Mouse (Mus musculus): Measurements from ENCODE around the gene Naa16.
"Not testable (repeated sequence)": the region's sequence is repeated elsewhere in the genome, so short reads cannot be mapped to it uniquely, and the experiment has no call there.

The Naa16 gene

GRCm38 (mm10) chr14:79390265-79390926, at the start of gene Naa16:
Gene Naa16, minus strand, starts transcription at chr14:79390778.
- DNase-seq (ENCODE audit: low read depth, low spot score): peak; percentile 94

DNA sequence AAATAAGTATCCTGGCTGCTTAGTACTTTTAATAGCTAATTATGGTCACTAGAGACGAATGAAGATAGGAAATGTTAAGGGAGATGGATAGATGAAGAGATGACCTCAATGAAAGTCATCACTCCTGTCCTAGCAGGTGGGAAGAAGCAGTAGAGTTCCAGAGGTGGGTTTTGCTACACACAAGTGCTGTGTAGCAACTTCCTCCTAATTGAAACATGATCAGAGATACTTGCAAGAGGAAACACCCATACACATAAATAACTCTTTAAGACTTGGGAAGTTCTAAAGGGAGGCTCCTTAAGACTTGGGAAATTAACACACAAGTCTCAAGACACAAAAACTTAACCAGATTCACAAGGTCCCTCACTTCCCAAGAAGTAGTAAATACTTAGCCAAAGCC, 43.5 kb upstream of the Naa16 start:
- DNase-seq (ENCODE audit: low read depth, low spot score): no peak

- DNase-seq (ENCODE audit: low read depth, low spot score): not testable (repeated sequence)
Observed at GRCm38 (mm10) chr14:79426730-79427365, 36.3 kb upstream of the Naa16 start.

DNA sequence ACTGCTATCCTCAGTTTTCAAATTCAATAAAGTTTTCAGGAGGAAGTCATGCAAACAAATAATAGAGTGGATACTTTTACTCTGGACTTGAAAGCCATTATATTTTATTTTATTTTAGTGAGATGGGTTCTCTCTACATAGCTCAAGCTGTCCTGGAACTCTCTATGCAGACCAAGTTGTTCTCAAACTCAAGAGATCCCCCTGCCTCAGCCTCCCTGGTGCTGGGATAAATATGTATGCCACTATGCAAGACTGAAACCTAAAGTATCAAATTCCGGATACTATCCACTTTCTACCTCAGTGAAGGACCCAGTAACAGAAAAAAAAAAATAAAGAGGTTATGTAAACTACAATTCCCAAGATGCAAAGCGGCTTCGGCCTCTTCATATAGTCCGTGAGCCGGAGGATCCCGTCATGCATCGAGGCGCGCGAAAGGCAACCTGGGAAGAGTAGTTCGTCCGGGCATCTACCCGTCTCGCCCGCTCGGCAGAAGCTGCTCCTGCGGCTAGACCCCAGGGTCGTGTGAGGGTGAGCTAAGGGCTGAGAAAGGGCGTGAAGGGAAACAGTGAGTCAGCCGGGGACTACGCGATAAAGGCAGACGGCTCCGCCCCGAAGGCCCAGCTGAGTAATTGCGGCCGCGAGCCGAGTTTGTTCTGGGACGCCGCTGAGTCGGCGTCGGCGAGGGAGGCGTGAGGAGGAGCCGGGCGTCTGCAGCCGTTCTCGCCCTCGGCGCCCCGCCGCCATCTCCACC, 35.6 kb upstream of the Naa16 start, which contains the start of gene Kbtbd7:
Gene Kbtbd7, plus strand, starts transcription at position 533 of the 751 bp plus-strand sequence.
- DNase-seq (ENCODE audit: low read depth, low spot score): peak; percentile 93

GRCm38 (mm10) chr14:79420083-79420685, 29.6 kb upstream of the Naa16 start:
- no peak for DNase-seq (ENCODE audit: low read depth, low spot score)

DNA sequence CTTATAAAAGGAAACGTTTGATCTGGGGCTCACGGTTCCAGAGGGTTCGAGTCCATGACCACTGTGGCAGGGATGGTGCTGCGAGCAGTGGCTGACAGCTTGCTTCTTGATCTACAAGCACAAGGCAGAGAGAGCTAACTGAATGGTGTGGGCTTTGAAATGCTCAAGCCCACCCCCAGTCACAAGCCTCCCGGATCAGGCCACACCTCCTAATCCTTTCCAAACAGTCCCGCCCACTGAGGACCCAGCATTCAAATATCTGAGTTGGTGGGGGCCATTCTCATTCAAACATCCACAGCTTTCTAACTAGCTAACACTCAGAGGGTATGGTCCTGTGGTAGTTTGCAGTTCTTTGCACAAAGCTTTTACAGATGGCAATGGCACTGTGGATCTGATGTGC, 22.5 kb upstream of the Naa16 start:
- DNase-seq (ENCODE audit: low read depth, low spot score): no peak

DNA sequence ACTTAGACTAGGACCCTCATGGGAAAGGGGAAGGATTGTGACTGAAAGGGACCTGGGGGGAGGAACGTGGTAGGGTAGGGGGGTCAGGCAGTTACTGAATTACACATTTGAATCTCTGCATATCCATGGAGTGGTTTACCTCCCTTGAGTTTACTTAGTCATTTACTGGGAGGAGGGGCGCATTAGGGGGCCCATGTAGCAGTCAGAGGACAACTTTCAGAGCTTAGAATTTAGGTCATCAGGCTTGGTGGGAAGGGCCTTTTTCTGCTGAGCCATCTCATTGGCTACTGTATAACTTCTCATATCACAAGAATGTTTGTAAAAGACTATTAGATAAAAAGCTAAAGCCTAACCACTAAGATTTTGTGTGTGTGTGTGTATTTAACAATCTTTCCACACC, 20.1 kb upstream of the Naa16 start:
- no peak for DNase-seq (ENCODE audit: low read depth, low spot score)

- DNase-seq (ENCODE audit: low read depth, low spot score): no peak
Observed at GRCm38 (mm10) chr14:79409278-79409830, 18.8 kb upstream of the Naa16 start.

DNA sequence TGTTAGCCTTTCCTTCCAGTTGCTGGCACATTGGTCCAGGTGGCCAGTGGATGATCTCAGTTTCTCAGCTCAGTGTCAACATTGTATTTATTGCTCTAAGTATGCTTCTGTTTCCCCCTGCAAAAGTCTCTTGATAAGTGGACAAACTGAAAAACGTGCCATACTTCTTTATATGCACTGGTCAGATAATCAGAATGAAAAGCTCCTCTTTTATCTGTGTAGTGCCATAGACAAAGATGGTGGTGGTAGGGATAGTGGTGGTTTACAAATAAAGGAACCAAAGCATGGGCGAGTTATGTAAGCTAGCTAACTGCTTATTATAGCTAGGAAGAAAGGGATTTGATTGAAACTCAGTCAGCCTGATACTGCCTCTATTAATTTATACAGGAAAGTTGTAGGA, 17.1 kb upstream of the Naa16 start:
- DNase-seq (ENCODE audit: low read depth, low spot score): no peak

DNA sequence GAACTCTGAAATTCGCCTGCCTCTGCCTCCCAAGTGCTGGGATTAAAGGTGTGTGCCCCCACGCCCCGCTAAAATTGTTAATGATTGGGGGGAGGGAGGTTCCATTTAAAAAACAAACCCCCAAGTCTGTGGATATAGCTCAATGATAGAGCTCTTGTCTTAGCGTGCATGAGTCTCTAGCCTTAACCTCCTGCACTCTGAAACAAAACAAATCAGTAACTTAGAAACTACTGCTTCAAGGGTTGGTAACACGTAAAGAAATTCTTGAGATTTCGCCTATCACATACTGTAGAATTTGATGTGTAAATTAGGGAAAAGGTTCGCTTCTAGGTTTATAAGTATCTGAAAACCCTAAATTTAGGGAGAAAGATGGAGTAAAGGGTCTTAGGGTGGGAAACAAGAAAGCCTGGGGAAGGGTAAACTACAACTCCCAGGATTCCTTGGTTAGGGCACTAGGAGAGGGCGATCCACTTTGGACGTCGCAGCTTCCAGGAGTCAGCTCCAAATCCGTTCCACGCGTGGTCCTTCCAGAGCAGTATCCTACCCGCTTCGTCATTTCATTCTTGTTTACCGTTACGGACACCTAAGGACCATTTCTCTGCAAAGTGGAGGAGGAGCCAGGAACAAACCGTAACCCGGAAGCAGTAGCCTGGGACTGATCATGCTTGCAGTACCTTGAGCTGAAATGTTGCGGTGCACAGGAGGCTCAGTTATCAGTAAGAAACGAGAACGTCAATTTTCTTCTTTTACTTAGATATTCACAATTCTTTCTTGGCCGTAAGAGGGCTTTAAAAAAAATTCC, 6.9 kb upstream of the Naa16 start, which contains the start of gene Mtrf1:
Gene Mtrf1, plus strand, starts transcription at position 452 of the 802 bp plus-strand sequence.
- peak; percentile 49 for DNase-seq (ENCODE audit: low read depth, low spot score)

GRCm38 (mm10) chr14:79394564-79394963, 4.0 kb upstream of the Naa16 start:
- DNase-seq (ENCODE audit: low read depth, low spot score): peak; percentile 12

DNA sequence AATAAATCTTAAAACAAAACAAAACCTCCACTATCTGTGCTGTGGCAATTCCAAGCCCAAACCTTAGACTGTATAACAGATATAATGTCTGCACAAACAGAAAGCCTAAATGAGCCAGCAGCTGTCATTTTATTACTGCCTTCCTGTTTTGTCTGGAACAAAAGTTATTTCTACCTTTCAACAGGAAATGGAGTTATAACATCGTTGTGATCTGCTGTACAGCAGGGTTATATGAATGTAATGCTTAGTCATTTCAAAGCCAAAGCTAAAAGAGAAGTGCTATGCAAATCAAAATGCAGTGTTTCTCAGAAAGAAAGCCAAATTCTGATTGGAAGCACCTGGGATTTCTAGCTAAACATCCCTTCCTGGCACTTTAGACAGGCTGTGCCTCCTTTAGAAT, 2.7 kb upstream of the Naa16 start:
- DNase-seq (ENCODE audit: low read depth, low spot score): no peak

GRCm38 (mm10) chr14:79389438-79390264, 927 bp downstream of the Naa16 start:
- peak; percentile 61 for DNase-seq (ENCODE audit: low read depth, low spot score)

DNA sequence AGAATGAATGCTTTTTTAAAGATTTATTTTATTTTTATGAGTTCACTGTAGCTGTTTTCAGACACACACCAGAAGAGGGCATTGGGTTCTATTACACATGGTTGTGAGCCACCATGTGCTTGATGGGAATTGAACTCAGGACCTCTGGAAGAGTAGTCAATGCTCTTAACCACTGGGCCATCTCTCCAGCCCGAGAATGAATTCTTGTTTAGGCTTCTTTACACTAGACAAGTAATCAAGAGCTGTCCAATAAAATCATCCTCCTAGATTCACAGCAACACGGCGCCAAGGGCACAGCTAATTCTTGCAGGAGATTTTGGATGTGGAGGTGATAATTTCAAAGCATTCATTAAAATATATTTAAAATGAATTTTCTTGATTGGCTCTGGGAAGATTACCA, 2.3 kb downstream of the Naa16 start:
- DNase-seq (ENCODE audit: low read depth, low spot score): no peak

DNA sequence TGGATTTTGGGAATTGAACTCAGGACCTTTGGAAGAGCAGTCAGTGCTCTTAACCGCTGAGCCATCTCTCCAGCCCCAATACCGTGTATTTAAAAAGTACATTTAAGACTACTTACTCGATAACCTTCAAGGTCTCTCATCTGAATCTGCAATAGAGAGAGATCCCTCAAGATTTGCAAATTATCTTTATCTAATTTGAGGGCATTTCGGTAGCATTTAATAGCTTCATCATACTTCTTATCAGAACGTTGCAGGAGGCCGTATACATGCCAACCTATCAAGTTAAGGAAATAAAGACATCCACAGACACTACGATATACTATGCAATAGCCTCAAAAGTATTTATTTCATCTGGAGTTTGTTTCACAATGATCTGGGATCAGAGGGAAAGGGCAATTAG, 7.5 kb downstream of the Naa16 start:
- DNase-seq (ENCODE audit: low read depth, low spot score): no peak

DNA sequence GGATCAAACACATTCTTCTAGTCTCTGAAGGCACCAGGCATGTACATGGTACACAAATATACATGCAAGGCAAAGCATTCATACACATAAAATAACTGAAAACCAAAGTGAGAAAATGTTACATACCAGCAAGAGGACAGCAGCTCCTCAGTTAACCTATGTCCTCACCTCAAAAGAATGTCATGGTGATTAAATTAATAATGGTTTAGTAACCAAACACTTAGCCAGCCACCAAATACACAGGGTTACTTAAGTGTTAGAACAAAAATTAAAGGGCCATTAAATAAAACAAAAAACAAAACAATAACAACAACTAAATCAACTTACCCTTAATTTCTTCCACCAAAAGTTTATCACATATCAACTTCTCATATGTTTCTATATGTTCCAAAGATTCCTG, 13.5 kb downstream of the Naa16 start:
- DNase-seq (ENCODE audit: low read depth, low spot score): no peak

DNA sequence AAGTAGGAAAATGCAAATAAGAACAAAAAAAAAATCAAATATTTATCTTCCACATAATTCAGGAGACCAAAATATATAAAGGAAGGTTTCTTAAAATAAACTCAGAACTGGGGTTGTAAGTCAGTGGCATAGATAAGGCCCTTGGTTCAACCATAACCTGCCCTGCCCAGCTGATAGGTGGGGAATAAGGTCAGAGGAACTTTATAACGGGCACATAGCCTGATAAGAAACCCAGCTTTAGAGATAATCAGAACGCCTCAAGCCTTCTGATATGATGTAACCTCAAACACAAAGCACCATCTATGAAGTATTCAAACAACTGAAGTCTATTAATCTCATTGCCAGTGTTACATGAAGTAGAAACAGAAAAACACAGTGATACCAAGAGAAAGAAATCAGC, 32.5 kb downstream of the Naa16 start:
- DNase-seq (ENCODE audit: low read depth, low spot score): no peak

GRCm38 (mm10) chr14:79346384-79346783, 44.2 kb downstream of the Naa16 start:
- no peak for DNase-seq (ENCODE audit: low read depth, low spot score)

GRCm38 (mm10) chr14:79335613-79336012, 55.0 kb downstream of the Naa16 start:
- no peak for DNase-seq (ENCODE audit: low read depth, low spot score)

DNA sequence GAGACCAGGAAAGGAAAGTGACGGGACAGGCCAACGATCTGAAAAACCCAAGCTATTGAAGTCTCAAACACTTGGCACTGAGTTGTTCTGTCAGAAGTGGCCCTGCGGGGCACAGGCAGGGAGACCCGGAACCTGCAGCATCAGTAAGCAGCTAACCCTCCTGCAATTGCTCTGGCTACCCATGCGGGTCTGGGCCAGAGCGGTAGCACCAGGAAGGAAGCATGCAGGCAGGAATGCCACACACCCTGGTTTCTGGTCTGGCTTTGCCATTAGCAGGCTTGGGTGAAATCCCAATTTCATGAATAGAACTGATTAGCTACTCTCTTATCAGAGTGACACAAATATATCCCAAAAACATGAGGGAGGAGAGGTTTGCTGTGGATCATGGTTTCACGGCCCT, 58.6 kb downstream of the Naa16 start:
- no peak for DNase-seq (ENCODE audit: low read depth, low spot score)
